Mouse (Mus musculus): ENCODE results near the gene Gtf2h2. TPM values are rescaled to one million over a fixed set of nuclear protein-coding genes. Genes with fewer than 3 reads are reported as not detected.
"Not testable (repeated sequence)": the region's sequence is repeated elsewhere in the genome, so short reads cannot be mapped to it uniquely, and the experiment has no call there.

Gtf2h2 gene
- polyA plus RNA-seq, 1 experiment from 2014 or later, result 71.7 TPM

DNA sequence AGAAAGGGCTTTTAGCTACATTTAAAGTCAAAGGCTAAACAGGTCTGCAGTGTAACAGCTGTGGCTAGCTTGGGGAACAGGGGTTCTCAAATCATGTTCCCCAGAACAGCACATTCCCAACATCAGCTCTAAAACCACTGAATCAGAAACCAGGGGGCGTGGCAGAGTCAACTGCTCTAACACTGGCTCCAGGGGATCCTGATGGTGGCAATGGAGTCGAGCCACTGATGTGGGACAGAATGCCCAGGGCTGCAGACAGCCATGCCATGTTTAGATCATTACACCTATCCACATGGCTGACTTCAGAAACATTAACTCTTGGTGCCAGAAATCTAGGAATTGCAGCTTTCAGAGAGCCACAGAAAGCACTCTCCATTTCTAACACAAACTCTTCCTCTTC lies 26.8 kb upstream of the Gtf2h2 start:
- WGBS, result 64% methylated on average over 2 of the region's 2 CpGs
- no peak for ATAC-seq
- no peak overlapping the region for H3K4me3 ChIP-seq (ENCODE audit: low read depth, low read length)
- no peak overlapping the region for H3K4me2 ChIP-seq (ENCODE audit: low read length)
- no peaks in the 10 kb centered on the region for H3K9me3 ChIP-seq (replicated peaks; ENCODE audit: control insufficient read depth, low read length, poor library complexity, severe bottlenecking)
- no peak overlapping the region for H3K9ac ChIP-seq (ENCODE audit: low read depth, low read length)
- H3K36me3 ChIP-seq (ENCODE audit: control insufficient read depth, insufficient read depth, low read length), result no peaks in the 10 kb centered on the region
- no peaks in the 10 kb centered on the region for H3K4me1 ChIP-seq (ENCODE audit: control insufficient read depth, insufficient read depth, low read length)
- no peak overlapping the region for H3K27ac ChIP-seq (ENCODE audit: low read length)
- no peaks in the 10 kb centered on the region for H3K27me3 ChIP-seq (ENCODE audit: control insufficient read depth, insufficient read depth, low read depth, low read length)

- no peak for ATAC-seq
Measured at GRCm38 (mm10) chr13:100518191-100518590, 25.8 kb upstream of the Gtf2h2 start.

DNA sequence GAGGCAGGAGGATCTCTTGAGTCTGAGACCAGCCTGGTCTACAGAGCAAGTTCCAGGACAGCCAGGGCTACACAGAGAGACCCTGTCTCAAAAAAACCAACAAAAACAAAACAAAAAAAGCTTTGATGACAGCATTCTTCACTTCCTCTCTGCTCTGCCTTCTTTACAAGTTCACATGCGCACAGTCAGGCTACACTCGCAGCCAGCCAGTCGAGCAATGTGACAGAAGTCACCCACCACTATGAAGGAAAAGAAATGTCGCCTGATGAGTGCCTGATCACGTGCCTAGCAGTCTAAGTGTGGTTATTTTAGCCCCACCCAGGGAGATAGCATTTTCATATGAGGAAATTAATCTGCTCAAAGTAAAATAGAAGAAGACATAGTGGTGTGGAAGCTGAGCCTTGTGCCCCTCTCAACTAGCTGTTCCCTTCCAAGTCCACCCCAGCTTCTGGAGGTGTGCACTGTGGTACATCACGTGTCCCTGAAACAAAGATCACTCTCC lies 25.3 kb upstream of the Gtf2h2 start:
- no peak overlapping the region for H3K9ac ChIP-seq (ENCODE audit: low read depth, low read length)
- no peak for ATAC-seq
- no peaks in the 10 kb centered on the region for H3K36me3 ChIP-seq (ENCODE audit: control insufficient read depth, insufficient read depth, low read length)
- no peaks in the 10 kb centered on the region for H3K4me1 ChIP-seq (ENCODE audit: control insufficient read depth, insufficient read depth, low read length)
- 92% methylated on average over 6 of the region's 6 CpGs for WGBS
- H3K4me2 ChIP-seq (ENCODE audit: low read length), result no peak overlapping the region
- no peaks in the 10 kb centered on the region for H3K27me3 ChIP-seq (ENCODE audit: control insufficient read depth, insufficient read depth, low read depth, low read length)
- H3K9me3 ChIP-seq (replicated peaks; ENCODE audit: control insufficient read depth, low read length, poor library complexity, severe bottlenecking), result no peaks in the 10 kb centered on the region
- no peak overlapping the region for H3K27ac ChIP-seq (ENCODE audit: low read length)
- no peak overlapping the region for H3K4me3 ChIP-seq (ENCODE audit: low read depth, low read length)

More at GRCm38 (mm10) chr13:100518191-100518590, 25.8 kb upstream of the Gtf2h2 start:
- no peak overlapping the region for H3K4me2 ChIP-seq (ENCODE audit: low read length)
- H3K4me3 ChIP-seq (ENCODE audit: low read depth, low read length), result no peak overlapping the region
- H3K9me3 ChIP-seq (replicated peaks; ENCODE audit: control insufficient read depth, low read length, poor library complexity, severe bottlenecking), result no peaks in the 10 kb centered on the region
- no peak overlapping the region for H3K27ac ChIP-seq (ENCODE audit: low read length)
- H3K9ac ChIP-seq (ENCODE audit: low read depth, low read length), result no peak overlapping the region
- H3K4me1 ChIP-seq (ENCODE audit: control insufficient read depth, insufficient read depth, low read length), result no peaks in the 10 kb centered on the region
- H3K27me3 ChIP-seq (ENCODE audit: control insufficient read depth, insufficient read depth, low read depth, low read length), result no peaks in the 10 kb centered on the region
- no peaks in the 10 kb centered on the region for H3K36me3 ChIP-seq (ENCODE audit: control insufficient read depth, insufficient read depth, low read length)
- WGBS, result 97% methylated on average over 6 of the region's 6 CpGs

- Histone ChIP-seq H3K9ac (ENCODE audit: low read depth, low read length) (no peak overlapping the region), H3K36me3 (ENCODE audit: control insufficient read depth, insufficient read depth, low read length) (no peaks in the 10 kb centered on the region), H3K9me3 (replicated peaks; ENCODE audit: control insufficient read depth, low read length, poor library complexity, severe bottlenecking) (no peaks in the 10 kb centered on the region), H3K4me2 (ENCODE audit: low read length) (no peak overlapping the region), H3K4me3 (ENCODE audit: low read depth, low read length) (no peak overlapping the region), H3K27ac (ENCODE audit: low read length) (0 out of 2 replicates have a peak overlapping the region, but pooled peaks have one; percentile 2), H3K27me3 (ENCODE audit: control insufficient read depth, insufficient read depth, low read depth, low read length) (no peaks in the 10 kb centered on the region), H3K4me1 (ENCODE audit: control insufficient read depth, insufficient read depth, low read length) (no peaks in the 10 kb centered on the region)
- 38% methylated on average over 12 of the region's 12 CpGs for WGBS
- no peak for ATAC-seq
Measured at GRCm38 (mm10) chr13:100516213-100517105, 24.1 kb upstream of the Gtf2h2 start.

DNA sequence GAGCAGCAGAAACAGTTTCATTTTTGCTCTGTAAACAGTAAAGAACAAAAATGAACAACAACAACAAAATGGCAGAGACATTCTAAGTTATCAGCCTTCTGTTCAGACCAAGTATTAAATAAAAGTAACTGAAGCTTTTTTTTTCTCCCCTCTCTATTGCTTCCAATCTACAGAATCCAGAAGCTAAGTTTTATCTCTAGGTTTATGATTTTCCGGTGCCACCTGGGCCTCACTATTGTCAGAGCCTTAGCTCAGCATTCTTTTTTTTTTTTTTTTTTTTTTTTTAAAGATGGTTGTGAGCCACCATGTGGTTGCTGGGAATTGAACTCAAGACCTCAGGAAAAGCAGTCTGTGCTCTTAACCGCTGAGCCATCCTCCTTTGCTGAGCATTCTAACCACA lies 20.4 kb upstream of the Gtf2h2 start:
- Histone ChIP-seq H3K9ac (ENCODE audit: low read depth, low read length) (no peak overlapping the region), H3K4me3 (ENCODE audit: low read depth, low read length) (no peak overlapping the region), H3K4me1 (ENCODE audit: control insufficient read depth, insufficient read depth, low read length) (no peaks in the 10 kb centered on the region), H3K27ac (ENCODE audit: low read length) (no peak overlapping the region), H3K9me3 (replicated peaks; ENCODE audit: control insufficient read depth, low read length, poor library complexity, severe bottlenecking) (no peaks in the 10 kb centered on the region), H3K4me2 (ENCODE audit: low read length) (no peak overlapping the region), H3K36me3 (ENCODE audit: control insufficient read depth, insufficient read depth, low read length) (no peaks in the 10 kb centered on the region), H3K27me3 (ENCODE audit: control insufficient read depth, insufficient read depth, low read depth, low read length) (no peaks in the 10 kb centered on the region)
- 93% methylated on average over 2 of the region's 2 CpGs for WGBS
- ATAC-seq, result no peak

- no peak overlapping the region for H3K4me3 ChIP-seq (ENCODE audit: low read depth, low read length)
- 81% methylated on average over 4 of the region's 4 CpGs for WGBS
- H3K4me1 ChIP-seq (ENCODE audit: control insufficient read depth, insufficient read depth, low read length), result no peaks in the 10 kb centered on the region
- H3K27ac ChIP-seq (ENCODE audit: low read length), result no peak overlapping the region
- H3K4me2 ChIP-seq (ENCODE audit: low read length), result no peak overlapping the region
- no peak overlapping the region for H3K9ac ChIP-seq (ENCODE audit: low read depth, low read length)
- H3K27me3 ChIP-seq (ENCODE audit: control insufficient read depth, insufficient read depth, low read depth, low read length), result no peaks in the 10 kb centered on the region
- H3K9me3 ChIP-seq (replicated peaks; ENCODE audit: control insufficient read depth, low read length, poor library complexity, severe bottlenecking), result no peaks in the 10 kb centered on the region
- ATAC-seq, result no peak
- no peaks in the 10 kb centered on the region for H3K36me3 ChIP-seq (ENCODE audit: control insufficient read depth, insufficient read depth, low read length)
Measured at GRCm38 (mm10) chr13:100511860-100512364, 19.5 kb upstream of the Gtf2h2 start.

- H3K9ac ChIP-seq (ENCODE audit: low read depth, low read length), result no peak overlapping the region
- H3K4me1 ChIP-seq (ENCODE audit: control insufficient read depth, insufficient read depth, low read length), result no peaks in the 10 kb centered on the region
- H3K27me3 ChIP-seq (ENCODE audit: control insufficient read depth, insufficient read depth, low read depth, low read length), result no peaks in the 10 kb centered on the region
- ATAC-seq, result no peak
- no peaks in the 10 kb centered on the region for H3K9me3 ChIP-seq (replicated peaks; ENCODE audit: control insufficient read depth, low read length, poor library complexity, severe bottlenecking)
- H3K27ac ChIP-seq (ENCODE audit: low read length), result no peak overlapping the region
- 71% methylated on average over 7 of the region's 7 CpGs for WGBS
- H3K4me3 ChIP-seq (ENCODE audit: low read depth, low read length), result no peak overlapping the region
- H3K36me3 ChIP-seq (ENCODE audit: control insufficient read depth, insufficient read depth, low read length), result no peaks in the 10 kb centered on the region
- H3K4me2 ChIP-seq (ENCODE audit: low read length), result no peak overlapping the region
Measured at GRCm38 (mm10) chr13:100511146-100511859, 18.9 kb upstream of the Gtf2h2 start.

DNA sequence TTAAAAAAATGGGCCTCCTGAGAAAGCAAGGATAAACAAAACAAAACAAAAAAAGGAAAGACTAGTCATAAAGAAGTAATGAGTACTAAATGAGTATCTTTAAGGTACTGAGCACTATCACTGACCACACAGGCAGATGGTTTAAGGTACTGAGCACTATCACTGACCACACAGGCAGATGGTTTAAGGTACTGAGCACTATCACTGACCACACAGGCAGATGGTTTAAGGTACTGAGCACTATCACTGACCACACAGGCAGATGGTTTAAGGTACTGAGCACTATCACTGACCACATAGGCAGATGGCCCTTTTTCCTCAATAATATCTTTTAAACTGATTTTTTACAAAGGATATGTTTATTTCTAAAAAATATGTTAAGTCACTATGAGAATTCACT lies 7.2 kb upstream of the Gtf2h2 start:
- H3K27ac ChIP-seq (ENCODE audit: low read length); ATAC-seq; H3K9me3 ChIP-seq (replicated peaks; ENCODE audit: control insufficient read depth, low read length, poor library complexity, severe bottlenecking); H3K4me2 ChIP-seq (ENCODE audit: low read length); H3K9ac ChIP-seq (ENCODE audit: low read depth, low read length); H3K4me3 ChIP-seq (ENCODE audit: low read depth, low read length); H3K4me1 ChIP-seq (ENCODE audit: control insufficient read depth, insufficient read depth, low read length); H3K36me3 ChIP-seq (ENCODE audit: control insufficient read depth, insufficient read depth, low read length); H3K27me3 ChIP-seq (ENCODE audit: control insufficient read depth, insufficient read depth, low read depth, low read length): not testable (repeated sequence)

DNA sequence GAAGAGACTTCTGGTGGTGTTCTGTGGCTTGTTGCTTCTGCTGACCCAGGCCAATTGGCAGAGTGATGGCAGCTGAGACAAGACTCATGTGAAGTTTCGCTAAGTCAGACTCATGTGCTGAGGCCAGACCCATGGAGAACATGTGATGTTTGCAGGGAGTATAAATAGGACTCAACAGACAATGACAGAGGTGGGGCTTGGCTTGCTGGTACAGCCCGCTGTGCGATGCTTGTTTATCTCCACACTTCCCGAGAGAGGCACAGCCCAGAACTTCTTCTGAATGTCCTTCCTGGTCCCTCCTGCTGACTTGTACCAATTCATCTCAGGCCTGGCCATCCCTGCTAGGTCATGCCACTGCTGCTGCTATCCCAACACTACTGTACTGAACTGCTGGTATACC lies 3.0 kb upstream of the Gtf2h2 start:
- Histone ChIP-seq H3K4me3 (ENCODE audit: low read depth, low read length) (no peak overlapping the region), H3K4me1 (ENCODE audit: control insufficient read depth, insufficient read depth, low read length) (peaks cover 7% of the 10 kb centered on the region)
- ATAC-seq, result no peak

More for the DNA sequence above, 3.0 kb upstream of the Gtf2h2 start:
- H3K9ac ChIP-seq (ENCODE audit: low read depth, low read length), result no peak overlapping the region
- H3K27ac ChIP-seq (ENCODE audit: low read length), result no peak overlapping the region
- no peaks in the 10 kb centered on the region for H3K27me3 ChIP-seq (ENCODE audit: control insufficient read depth, insufficient read depth, low read depth, low read length)
- no peaks in the 10 kb centered on the region for H3K9me3 ChIP-seq (replicated peaks; ENCODE audit: control insufficient read depth, low read length, poor library complexity, severe bottlenecking)
- no peak overlapping the region for H3K4me2 ChIP-seq (ENCODE audit: low read length)
- H3K36me3 ChIP-seq (ENCODE audit: control insufficient read depth, insufficient read depth, low read length), result no peaks in the 10 kb centered on the region
- WGBS, result 87% methylated on average over 4 of the region's 4 CpGs

All from midbrain, embryonic 16.5 days (tissue).